Mouse (Mus musculus) hindbrain, embryonic 10.5 days (tissue): Measurements from ENCODE around the gene Fibin. TPM values are rescaled to one million over a fixed set of nuclear protein-coding genes. Genes with fewer than 3 reads are reported as not detected.

Experiments used
- DNase-seq: peaks from one replicate; pipeline ENCODE4 v3.0.0-alpha.2; 2017; ENCODE audit warnings: low spot score
- H3K27ac ChIP-seq: fragments of 300-500 bp; sonication (generic); 2 replicates; pipeline ENCODE4 v1.5.1; 2016; ENCODE audit warnings: mild to moderate bottlenecking, moderate library complexity
- H3K27me3 ChIP-seq: fragments of 300-500 bp; sonication (generic); 2 replicates; pipeline ENCODE4 v1.6.1; 2016; ENCODE audit warnings: mild to moderate bottlenecking; ENCODE audit not compliant: poor library complexity, insufficient read depth, severe bottlenecking
- H3K36me3 ChIP-seq: fragments of 300-500 bp; sonication (generic); 2 replicates; pipeline ENCODE4 v1.6.1; 2016; ENCODE audit warnings: mild to moderate bottlenecking, moderate library complexity
- H3K4me1 ChIP-seq: fragments of 300-500 bp; sonication (generic); replicated peaks from 2 replicates; pipeline ENCODE4 v1.6.1; 2016; ENCODE audit warnings: mild to moderate bottlenecking
- H3K4me3 ChIP-seq: fragments of 300-500 bp; sonication (generic); 2 replicates; pipeline ENCODE4 v1.5.1; 2016; ENCODE audit warnings: mild to moderate bottlenecking, moderate library complexity
- H3K9me3 ChIP-seq: fragments of 300-500 bp; sonication (generic); 2 replicates; pipeline ENCODE4 v1.6.1; 2016; ENCODE audit warnings: mild to moderate bottlenecking, moderate library complexity
- WGBS: fragments of 180-500 bp; shearing (Covaris S2); methylation state at CpG from one replicate; pipeline ENCODE4 v1.1.7; 2016; 5-methylcytosine and 5-hydroxymethylcytosine counted together
- polyA plus RNA-seq: library from polyadenylated mRNA; unstranded; fragments of >200 nt; fragmentation: Nextera tagmentation; extraction: Ambion mirVana; gene quantifications from 2 replicates; pipeline ENCODE4 v1.2.1, GENCODE M21; 2016

The Fibin gene
- 0.54 and 3.2 TPM in 2 replicates for polyA plus RNA-seq

GRCm38 (mm10) chr2:110362432-110363283 is at the start of gene Fibin:
TSS of gene Fibin (minus strand) at chr2:110363183.
- H3K27me3 ChIP-seq, result peaks cover 6% of the 10 kb centered on the region
- peaks cover 25% of the 10 kb centered on the region for H3K4me1 ChIP-seq
- H3K4me3 ChIP-seq, result peak within 1 kb of the TSS; percentile 59
- 2% methylated on average over 33 of the region's 33 CpGs for WGBS
- peak; percentile 65 for DNase-seq
- no peaks in the 10 kb centered on the region for H3K9me3 ChIP-seq
- H3K27ac ChIP-seq, result peak within 1 kb of the TSS; percentile 81
- no peaks in the 10 kb centered on the region for H3K36me3 ChIP-seq

GRCm38 (mm10) chr2:110411428-110411827 is 48.4 kb upstream of the Fibin start:
- H3K9me3 ChIP-seq, result no peaks in the 10 kb centered on the region
- H3K4me1 ChIP-seq, result no peaks in the 10 kb centered on the region
- no peak overlapping the region for H3K4me3 ChIP-seq
- 91% methylated on average over 3 of the region's 3 CpGs for WGBS
- H3K27me3 ChIP-seq, result no peaks in the 10 kb centered on the region
- no peaks in the 10 kb centered on the region for H3K36me3 ChIP-seq
- DNase-seq, result no peak
- no peak overlapping the region for H3K27ac ChIP-seq

GRCm38 (mm10) chr2:110408757-110409156 is 45.8 kb upstream of the Fibin start:
- Histone ChIP-seq H3K36me3 (no peaks in the 10 kb centered on the region), H3K27ac (no peak overlapping the region), H3K4me1 (no peaks in the 10 kb centered on the region), H3K4me3 (no peak overlapping the region), H3K9me3 (no peaks in the 10 kb centered on the region), H3K27me3 (no peaks in the 10 kb centered on the region)
- DNase-seq, result no peak

- WGBS, result 86% methylated on average over 4 of the region's 4 CpGs
- no peak for DNase-seq
- H3K4me3 ChIP-seq, result no peak overlapping the region
- H3K9me3 ChIP-seq, result no peaks in the 10 kb centered on the region
- H3K27me3 ChIP-seq, result no peaks in the 10 kb centered on the region
- H3K4me1 ChIP-seq, result no peaks in the 10 kb centered on the region
- no peaks in the 10 kb centered on the region for H3K36me3 ChIP-seq
- H3K27ac ChIP-seq, result no peak overlapping the region
Measured at GRCm38 (mm10) chr2:110392714-110393336, 29.8 kb upstream of the Fibin start.

GRCm38 (mm10) chr2:110390736-110391409 is 27.9 kb upstream of the Fibin start:
- no peaks in the 10 kb centered on the region for H3K36me3 ChIP-seq
- no peaks in the 10 kb centered on the region for H3K27me3 ChIP-seq
- WGBS, result 85% methylated on average over 5 of the region's 5 CpGs
- DNase-seq, result no peak
- H3K27ac ChIP-seq, result no peak overlapping the region
- H3K4me3 ChIP-seq, result no peak overlapping the region
- H3K9me3 ChIP-seq, result no peaks in the 10 kb centered on the region
- no peaks in the 10 kb centered on the region for H3K4me1 ChIP-seq

- Histone ChIP-seq H3K4me3 (no peak overlapping the region), H3K27me3 (no peaks in the 10 kb centered on the region), H3K9me3 (no peaks in the 10 kb centered on the region), H3K36me3 (no peaks in the 10 kb centered on the region), H3K4me1 (no peaks in the 10 kb centered on the region), H3K27ac (no peak overlapping the region)
- 84% methylated on average over 2 of the region's 2 CpGs for WGBS
- DNase-seq, result no peak
Measured at GRCm38 (mm10) chr2:110379811-110380210, 16.8 kb upstream of the Fibin start.

- Histone ChIP-seq H3K36me3 (no peaks in the 10 kb centered on the region), H3K4me1 (no peaks in the 10 kb centered on the region), H3K4me3 (no peak overlapping the region), H3K9me3 (no peaks in the 10 kb centered on the region), H3K27me3 (no peaks in the 10 kb centered on the region), H3K27ac (no peak overlapping the region)
- DNase-seq, result no peak
- 88% methylated on average over 1 of the region's 1 CpGs for whole genome bisulfite sequencing
Measured at GRCm38 (mm10) chr2:110376660-110377059, 13.7 kb upstream of the Fibin start.

- Histone ChIP-seq H3K36me3 (no peaks in the 10 kb centered on the region), H3K4me1 (no peaks in the 10 kb centered on the region), H3K27me3 (no peaks in the 10 kb centered on the region), H3K4me3 (no peak overlapping the region), H3K9me3 (no peaks in the 10 kb centered on the region), H3K27ac (no peak overlapping the region)
- DNase-seq, result no peak
- WGBS, result 85% methylated on average over 1 of the region's 1 CpGs
Measured at GRCm38 (mm10) chr2:110375475-110375874, 12.5 kb upstream of the Fibin start.

- 51% methylated on average over 2 of the region's 2 CpGs for WGBS
- H3K27me3 ChIP-seq, result no peaks in the 10 kb centered on the region
- H3K9me3 ChIP-seq, result no peaks in the 10 kb centered on the region
- H3K27ac ChIP-seq, result no peak overlapping the region
- H3K4me3 ChIP-seq, result no peak overlapping the region
- H3K4me1 ChIP-seq, result no peaks in the 10 kb centered on the region
- H3K36me3 ChIP-seq, result no peaks in the 10 kb centered on the region
- no peak for DNase-seq
Measured at GRCm38 (mm10) chr2:110373186-110373585, 10.2 kb upstream of the Fibin start.

- peaks cover 21% of the 10 kb centered on the region for H3K4me1 ChIP-seq
- no peak for DNase-seq
- no peak overlapping the region for H3K27ac ChIP-seq
- no peaks in the 10 kb centered on the region for H3K36me3 ChIP-seq
- H3K9me3 ChIP-seq, result no peaks in the 10 kb centered on the region
- 80% methylated on average over 1 of the region's 1 CpGs for WGBS
- H3K27me3 ChIP-seq, result peaks cover under 1% of the 10 kb centered on the region; the same call in 1 of the 2 replicates
- no peak overlapping the region for H3K4me3 ChIP-seq
Measured at GRCm38 (mm10) chr2:110367382-110367887, 4.5 kb upstream of the Fibin start.

GRCm38 (mm10) chr2:110365401-110365800 is 2.4 kb upstream of the Fibin start:
- peaks cover 6% of the 10 kb centered on the region for H3K27me3 ChIP-seq
- H3K27ac ChIP-seq, result peak overlapping the region; percentile 59
- DNase-seq, result no peak
- peaks cover 25% of the 10 kb centered on the region for H3K4me1 ChIP-seq
- no peaks in the 10 kb centered on the region for H3K36me3 ChIP-seq
- H3K9me3 ChIP-seq, result no peaks in the 10 kb centered on the region
- no peak overlapping the region for H3K4me3 ChIP-seq

GRCm38 (mm10) chr2:110363855-110364254 is 872 bp upstream of the Fibin start:
- no peak for DNase-seq
- H3K36me3 ChIP-seq, result no peaks in the 10 kb centered on the region
- H3K27me3 ChIP-seq, result peaks cover 6% of the 10 kb centered on the region
- no peak overlapping the region for H3K4me3 ChIP-seq
- H3K9me3 ChIP-seq, result no peaks in the 10 kb centered on the region
- no peak overlapping the region for H3K27ac ChIP-seq
- WGBS, result 83% methylated on average over 3 of the region's 3 CpGs
- H3K4me1 ChIP-seq, result peaks cover 25% of the 10 kb centered on the region
